Mouse (Mus musculus) heart, embryonic 15.5 days (tissue): ENCODE data around the gene Rps28. TPM values are rescaled to one million over a fixed set of nuclear protein-coding genes. Genes with fewer than 3 reads are reported as not detected.
A peak's percentile ranks its signal among the peaks of the same experiment; 100 is the strongest.
"Not testable (repeated sequence)": the region's sequence is repeated elsewhere in the genome, so short reads cannot be mapped to it uniquely, and the experiment has no call there.

Experiments
- ATAC-seq: fragments of 200-750 bp; cut with Nextera tagmentation; replicated peaks from 2 replicates; pipeline ENCODE4 v1.8.0; 2017; ENCODE audit warnings: low read depth, moderate TSS enrichment; ENCODE audit not compliant: insufficient number of reproducible peaks, insufficient read depth, low FRiP score
- H3K27ac ChIP-seq: fragments of 300-500 bp; sonication (generic); 2 replicates; pipeline ENCODE4 v1.5.1; 2015; ENCODE audit warnings: mild to moderate bottlenecking, inconsistent platforms
- H3K27me3 ChIP-seq: fragments of 300-500 bp; sonication (generic); 2 replicates; pipeline ENCODE4 v1.6.1; 2015; ENCODE audit warnings: inconsistent platforms
- H3K36me3 ChIP-seq: fragments of 300-500 bp; sonication (generic); 2 replicates; pipeline ENCODE4 v1.6.1; 2015; ENCODE audit warnings: mild to moderate bottlenecking, inconsistent platforms
- H3K4me1 ChIP-seq: fragments of 300-500 bp; sonication (generic); replicated peaks from 2 replicates; pipeline ENCODE4 v1.6.1; 2015; ENCODE audit warnings: inconsistent platforms
- H3K4me2 ChIP-seq: fragments of 300-500 bp; sonication (generic); 2 replicates; pipeline ENCODE4 v1.6.1; 2015; ENCODE audit warnings: inconsistent platforms, mild to moderate bottlenecking, moderate library complexity
- H3K4me3 ChIP-seq: fragments of 300-500 bp; sonication (generic); 2 replicates; pipeline ENCODE4 v1.5.1; 2015; ENCODE audit warnings: mild to moderate bottlenecking, inconsistent platforms
- H3K9ac ChIP-seq: fragments of 300-500 bp; sonication (generic); 2 replicates; pipeline ENCODE4 v1.6.1; 2015; ENCODE audit warnings: mild to moderate bottlenecking, inconsistent platforms
- H3K9me3 ChIP-seq: fragments of 300-500 bp; sonication (generic); replicated peaks from 2 replicates; pipeline ENCODE4 v1.6.1; 2016; ENCODE audit warnings: inconsistent platforms
- WGBS: fragments of 180-500 bp; shearing (Covaris S2); methylation state at CpG from one replicate; pipeline ENCODE4 v1.1.7; 2015; ENCODE audit warnings: mixed read lengths; 5-methylcytosine and 5-hydroxymethylcytosine counted together
- polyA plus RNA-seq: library from polyadenylated mRNA; unstranded; fragments of >200 nt; fragmentation: Nextera tagmentation; extraction: Ambion mirVana; gene quantifications from 2 replicates; pipeline ENCODE4 v1.2.1, GENCODE M21; 2015

The Rps28 gene
- polyA plus RNA-seq, 1 experiment from 2014 or later = 543 TPM

DNA sequence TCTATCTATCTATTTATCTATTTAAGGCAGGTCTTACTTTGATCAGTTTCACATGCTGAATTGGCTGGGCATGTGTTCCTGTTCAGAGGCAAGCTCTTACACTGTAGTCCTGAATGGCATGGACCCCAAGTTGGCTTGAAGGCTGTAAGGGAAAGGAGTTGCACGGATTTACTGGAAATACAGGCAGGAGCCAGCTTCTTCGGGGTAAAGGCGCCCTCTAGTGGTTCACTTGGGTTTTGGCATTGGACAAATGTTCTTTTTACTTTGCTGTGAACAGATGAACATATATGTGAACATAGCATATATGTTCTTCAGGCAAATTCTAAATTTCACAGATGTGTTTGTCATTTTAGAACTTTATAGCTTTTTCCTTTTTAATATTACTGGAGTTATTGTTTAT, 2.5 kb upstream of the Rps28 start:
- no peak overlapping the region for H3K4me2 ChIP-seq
- no peak overlapping the region for H3K27ac ChIP-seq
- H3K4me1 ChIP-seq = peaks cover 56% of the 10 kb centered on the region
- H3K9me3 ChIP-seq = no peaks in the 10 kb centered on the region
- H3K9ac ChIP-seq = no peak overlapping the region
- WGBS = under 1% methylated on average over 3 of the region's 3 CpGs
- no peaks in the 10 kb centered on the region for H3K27me3 ChIP-seq
- no peak overlapping the region for H3K4me3 ChIP-seq
- peaks cover 29% of the 10 kb centered on the region for H3K36me3 ChIP-seq
- ATAC-seq = no peak

DNA sequence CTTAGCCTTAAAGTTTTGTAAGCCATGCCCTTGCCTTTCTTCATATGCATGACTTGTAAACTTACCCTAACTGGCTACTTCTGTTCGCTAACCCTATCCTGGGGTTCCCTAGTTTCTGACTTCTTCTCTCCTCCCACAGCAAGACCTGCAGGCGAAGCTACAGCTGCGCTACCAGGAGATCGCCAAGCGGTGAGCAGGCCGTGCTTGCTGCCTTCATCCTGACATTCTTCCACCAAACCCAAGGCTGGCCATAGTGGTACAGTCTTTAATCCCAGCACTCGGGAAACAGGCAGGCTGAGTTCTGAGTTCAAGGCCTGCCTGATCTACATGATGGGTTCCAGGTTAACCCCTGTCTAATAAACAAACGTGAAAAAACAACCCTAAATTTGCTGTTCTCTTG, 1.1 kb upstream of the Rps28 start:
- 84% methylated on average over 8 of the region's 8 CpGs for WGBS
- H3K4me3 ChIP-seq = peak overlapping the region; percentile 79
- peaks cover 34% of the 10 kb centered on the region for H3K36me3 ChIP-seq
- H3K27me3 ChIP-seq = no peaks in the 10 kb centered on the region
- no peaks in the 10 kb centered on the region for H3K9me3 ChIP-seq
- no peak overlapping the region for H3K27ac ChIP-seq
- peak overlapping the region; percentile 72; the same call in 1 of the 2 replicates for H3K9ac ChIP-seq
- H3K4me2 ChIP-seq = peak overlapping the region; percentile 79
- ATAC-seq = no peak
- peaks cover 60% of the 10 kb centered on the region for H3K4me1 ChIP-seq

DNA sequence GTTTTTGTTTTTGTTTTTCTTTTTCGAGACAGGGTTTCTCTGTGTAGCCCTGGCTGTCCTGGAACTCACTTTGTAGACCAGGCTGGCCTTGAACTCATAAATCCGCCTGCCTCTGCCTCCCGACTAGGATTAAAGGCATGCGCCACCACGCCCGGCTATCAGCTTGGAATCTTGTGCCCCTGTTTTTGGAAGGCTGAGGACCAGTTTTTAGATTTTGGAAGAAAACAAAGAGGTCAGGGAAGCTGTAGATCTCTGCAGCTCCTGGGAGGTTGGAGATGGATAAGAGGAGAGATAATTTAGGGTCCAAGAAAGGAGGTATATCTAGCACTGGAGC, 602 bp upstream of the Rps28 start:
- not testable (repeated sequence) for ATAC-seq, H3K9me3 ChIP-seq, H3K27me3 ChIP-seq
- peak overlapping the region; percentile 79 for H3K4me2 ChIP-seq
- H3K4me1 ChIP-seq = peaks cover 60% of the 10 kb centered on the region
- H3K27ac ChIP-seq = peak overlapping the region; percentile 84
- H3K4me3 ChIP-seq = peak overlapping the region; percentile 79
- WGBS = 4% methylated on average over 6 of the region's 6 CpGs
- peak overlapping the region; percentile 72 for H3K9ac ChIP-seq
- H3K36me3 ChIP-seq = peaks cover 33% of the 10 kb centered on the region

DNA sequence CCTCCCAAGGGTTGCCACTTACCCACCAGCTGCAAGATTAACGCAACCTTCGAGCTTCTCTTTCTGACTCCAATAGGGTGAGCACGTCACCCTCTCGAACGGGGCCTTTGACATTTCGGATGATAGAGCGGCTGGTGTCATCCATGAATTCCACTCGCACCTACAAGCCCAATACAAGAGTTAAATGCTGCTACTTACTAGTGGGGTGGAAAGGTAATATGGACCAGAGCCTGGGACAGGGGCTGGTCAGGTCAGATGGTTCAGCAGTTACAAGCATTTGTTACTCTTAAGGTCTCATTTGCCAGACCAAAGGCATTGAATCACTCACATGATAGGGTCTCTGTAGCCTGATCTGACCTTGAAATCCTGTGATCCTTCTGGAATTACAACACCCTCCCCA, 1.2 kb downstream of the Rps28 start:
- peak overlapping the region; percentile 79 for H3K4me3 ChIP-seq
- not testable (repeated sequence) for ATAC-seq, H3K9me3 ChIP-seq, H3K27me3 ChIP-seq, H3K27ac ChIP-seq
- H3K9ac ChIP-seq = peak overlapping the region; percentile 81
- WGBS = 75% methylated on average over 8 of the region's 8 CpGs
- H3K4me1 ChIP-seq = peaks cover 50% of the 10 kb centered on the region
- peaks cover 31% of the 10 kb centered on the region for H3K36me3 ChIP-seq
- peak overlapping the region; percentile 79 for H3K4me2 ChIP-seq

DNA sequence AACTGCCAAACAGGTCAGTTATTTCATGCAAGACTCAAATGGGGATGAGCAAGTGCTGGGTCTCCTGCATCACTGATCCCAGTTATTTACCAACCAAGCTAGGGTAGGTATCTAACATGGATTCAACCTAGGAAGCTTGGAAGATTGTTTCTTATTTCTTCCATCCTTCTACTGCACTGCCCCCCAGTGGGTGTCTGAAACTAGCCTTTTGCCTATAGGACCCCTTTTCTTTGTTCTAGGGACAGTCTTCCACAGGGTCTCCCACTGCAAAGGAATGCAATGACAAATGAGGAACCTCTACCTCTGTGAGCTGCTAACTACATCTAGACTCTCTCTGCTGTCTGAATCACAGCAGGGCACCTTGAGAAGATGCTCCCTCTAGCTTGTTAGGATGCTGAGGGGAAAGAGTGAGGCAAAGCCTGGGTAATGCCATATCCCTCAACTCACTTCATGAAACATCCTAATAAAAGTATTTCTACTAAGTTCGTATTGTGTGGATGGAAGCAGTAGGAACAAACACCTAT, 1.9 kb downstream of the Rps28 start:
- Histone ChIP-seq H3K27me3 (no peaks in the 10 kb centered on the region), H3K27ac (no peak overlapping the region), H3K4me2 (0 out of 2 replicates have a peak overlapping the region, but pooled peaks have one; percentile 8), H3K4me3 (no peak overlapping the region), H3K9ac (no peak overlapping the region), H3K9me3 (no peaks in the 10 kb centered on the region), H3K4me1 (peaks cover 50% of the 10 kb centered on the region), H3K36me3 (peaks cover 31% of the 10 kb centered on the region)
- WGBS = 54% methylated on average over 1 of the region's 1 CpGs
- ATAC-seq = no peak

DNA sequence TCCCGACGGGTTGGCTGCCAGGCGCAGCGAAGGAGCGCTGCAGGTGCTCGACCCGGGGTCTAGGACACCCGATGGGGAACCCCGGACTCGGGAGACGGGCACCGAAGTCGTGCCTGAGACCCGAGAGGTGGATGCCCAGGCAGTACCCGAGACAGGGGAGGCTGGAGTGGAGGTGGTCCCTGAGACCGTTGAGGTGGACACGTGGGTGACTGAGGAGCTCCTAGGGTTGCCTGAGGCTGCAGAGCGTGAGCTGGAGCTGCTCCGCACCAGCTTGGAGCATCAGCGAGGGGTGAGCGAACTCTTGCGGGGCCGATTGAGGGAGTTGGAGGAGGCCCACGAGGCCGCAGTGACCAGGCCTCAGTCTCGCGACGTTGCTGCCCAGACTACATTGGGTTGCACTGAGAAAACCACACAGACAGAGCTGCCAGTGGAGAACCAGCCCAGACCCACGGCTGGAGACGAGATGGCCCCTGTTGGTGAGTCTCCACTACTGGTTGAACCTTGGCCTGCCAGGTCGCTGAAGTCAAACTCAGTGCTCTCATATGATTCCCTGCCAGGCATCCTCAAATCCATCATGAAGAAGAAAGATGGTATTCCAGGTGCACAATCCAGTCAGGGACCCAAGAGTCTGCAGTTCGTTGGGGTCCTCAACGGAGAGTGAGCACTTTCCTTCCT, 6.3 kb downstream of the Rps28 start:
- Histone ChIP-seq H3K4me3 (peak overlapping the region; percentile 62), H3K9me3 (no peaks in the 10 kb centered on the region), H3K27me3 (peaks cover 10% of the 10 kb centered on the region; the same call in 1 of the 2 replicates), H3K4me1 (peaks cover 39% of the 10 kb centered on the region), H3K36me3 (peaks cover 31% of the 10 kb centered on the region), H3K27ac (peak overlapping the region; percentile 82), H3K9ac (peak overlapping the region; percentile 69), H3K4me2 (peak overlapping the region; percentile 95)
- ATAC-seq = peak; percentile 5; the same call in 1 of the 2 replicates
- WGBS = 22% methylated on average over 33 of the region's 33 CpGs

DNA sequence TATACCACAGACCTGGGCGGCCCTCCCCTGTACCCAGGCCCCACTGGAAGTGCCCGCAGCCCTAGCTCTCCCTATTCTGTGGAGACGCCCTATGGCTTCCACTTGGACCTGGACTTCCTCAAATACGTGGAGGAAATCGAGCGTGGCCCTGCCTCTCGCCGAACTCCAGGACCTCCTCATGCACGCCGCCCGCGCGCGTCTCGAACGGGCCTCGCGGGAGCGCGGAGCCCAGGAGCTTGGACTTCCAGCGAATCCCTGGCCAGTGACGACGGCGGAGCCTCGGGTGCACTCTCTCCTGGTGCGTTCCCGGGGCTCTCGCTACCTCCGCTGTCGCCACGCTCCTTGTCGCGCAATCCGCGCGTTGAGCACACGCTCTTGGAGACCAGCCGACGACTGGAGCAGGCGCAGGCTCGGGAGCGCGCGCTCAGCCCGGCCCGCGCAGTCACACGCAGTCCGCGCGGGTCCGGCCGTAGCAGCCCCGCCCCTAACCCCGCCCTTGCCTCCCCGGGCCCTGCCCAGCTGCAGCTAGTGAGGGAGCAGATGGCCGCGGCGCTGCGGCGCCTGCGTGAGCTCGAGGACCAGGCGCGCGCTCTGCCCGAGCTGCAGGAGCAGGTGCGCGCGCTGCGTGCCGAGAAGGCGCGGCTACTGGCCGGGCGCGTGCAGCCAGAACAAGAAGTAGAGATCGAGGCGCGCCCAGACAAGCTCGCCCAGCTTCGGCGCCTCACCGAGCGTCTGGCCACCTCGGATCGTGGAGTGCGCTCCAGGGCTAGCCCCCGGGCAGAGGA, 7.0 kb downstream of the Rps28 start:
- H3K27me3 ChIP-seq = peaks cover 10% of the 10 kb centered on the region; the same call in 1 of the 2 replicates
- ATAC-seq = peak; percentile 97
- H3K9me3 ChIP-seq = no peaks in the 10 kb centered on the region
- 1% methylated on average over 89 of the region's 89 CpGs for WGBS
- peak overlapping the region; percentile 82 for H3K27ac ChIP-seq
- H3K9ac ChIP-seq = peak overlapping the region; percentile 69
- peak overlapping the region; percentile 95 for H3K4me2 ChIP-seq
- H3K36me3 ChIP-seq = peaks cover 26% of the 10 kb centered on the region
- peaks cover 34% of the 10 kb centered on the region for H3K4me1 ChIP-seq
- H3K4me3 ChIP-seq = peak overlapping the region; percentile 62

DNA sequence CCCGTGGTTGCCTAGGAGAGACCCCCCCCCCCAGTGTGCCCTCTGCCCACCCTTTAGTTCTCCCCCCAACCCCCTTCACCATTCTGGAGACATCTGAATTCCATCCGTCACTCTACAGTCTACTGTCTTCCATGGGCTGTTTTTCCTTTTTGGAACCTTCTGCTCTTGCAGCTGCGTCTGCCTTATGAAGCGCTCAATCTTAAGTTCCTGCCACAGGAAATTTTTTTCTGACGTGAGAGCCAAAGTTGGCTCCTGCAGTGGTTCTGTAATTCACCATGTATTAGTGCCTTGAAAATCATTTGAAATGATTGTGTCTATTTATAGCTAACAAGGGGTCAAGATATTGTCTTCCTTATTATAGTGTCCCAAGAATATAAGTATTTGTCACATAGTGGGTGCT, 7.8 kb downstream of the Rps28 start:
- H3K27me3 ChIP-seq = peaks cover 10% of the 10 kb centered on the region; the same call in 1 of the 2 replicates

DNA sequence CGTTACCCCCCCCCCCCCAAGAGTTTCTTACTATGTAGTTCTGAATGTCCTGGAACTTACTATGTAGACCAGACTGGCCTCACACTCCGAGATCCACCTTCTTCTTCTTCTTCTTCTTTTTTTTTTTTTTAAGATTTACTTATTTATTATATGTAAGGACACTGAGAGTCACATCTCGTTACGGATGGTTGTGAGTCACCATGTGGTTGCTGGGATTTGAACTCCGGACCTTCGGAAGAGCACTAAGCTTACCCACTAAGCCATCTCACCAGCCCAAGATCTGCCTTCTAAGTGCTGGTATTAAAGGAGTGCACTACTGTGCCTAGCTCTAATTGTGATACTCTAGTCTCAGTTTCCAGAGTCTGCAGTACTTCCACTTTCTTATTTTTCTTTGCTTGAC, 9.0 kb downstream of the Rps28 start:
- Histone ChIP-seq H3K9ac (no peak overlapping the region), H3K9me3 (no peaks in the 10 kb centered on the region), H3K4me1 (peaks cover 42% of the 10 kb centered on the region), H3K4me2 (no peak overlapping the region), H3K27me3 (peaks cover 10% of the 10 kb centered on the region; the same call in 1 of the 2 replicates), H3K27ac (no peak overlapping the region), H3K36me3 (peaks cover 7% of the 10 kb centered on the region; the same call in 1 of the 2 replicates), H3K4me3 (no peak overlapping the region)
- no peak for ATAC-seq
- WGBS = 84% methylated on average over 6 of the region's 6 CpGs

More for the DNA sequence above, 7.8 kb downstream of the Rps28 start:
- WGBS = 65% methylated on average over 5 of the region's 5 CpGs
- H3K4me3 ChIP-seq = peak overlapping the region; percentile 62
- ATAC-seq = no peak
- H3K4me2 ChIP-seq = peak overlapping the region; percentile 95
- H3K36me3 ChIP-seq = peaks cover 19% of the 10 kb centered on the region
- H3K9me3 ChIP-seq = no peaks in the 10 kb centered on the region
- no peak overlapping the region; the same call in 1 of the 2 replicates for H3K9ac ChIP-seq
- peaks cover 35% of the 10 kb centered on the region for H3K4me1 ChIP-seq
- H3K27ac ChIP-seq = peak overlapping the region; percentile 82; the same call in 1 of the 2 replicates

DNA sequence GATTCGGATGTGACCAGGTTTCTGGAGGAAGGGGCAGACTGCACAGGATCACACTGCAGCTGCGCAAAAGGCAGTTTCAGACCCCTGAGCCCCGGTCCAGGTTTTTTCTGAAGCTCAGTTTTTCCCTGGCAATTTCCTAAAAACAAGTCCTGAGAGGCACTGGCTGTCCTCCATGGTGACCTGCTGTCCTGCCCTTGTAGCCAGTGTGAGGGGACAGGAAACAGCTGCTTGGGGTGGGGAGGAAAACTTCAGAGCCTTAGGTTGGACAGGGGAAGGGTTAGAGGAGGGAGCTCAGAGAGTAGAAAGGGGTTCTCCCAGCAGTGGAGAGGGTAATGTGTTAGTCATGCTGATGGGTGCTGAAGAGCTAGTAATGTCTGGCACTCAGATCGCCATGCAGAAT, 11.4 kb downstream of the Rps28 start:
- peak overlapping the region; percentile 38 for H3K27ac ChIP-seq
- H3K9me3 ChIP-seq = no peaks in the 10 kb centered on the region
- H3K9ac ChIP-seq = no peak overlapping the region
- WGBS = 47% methylated on average over 4 of the region's 4 CpGs
- H3K27me3 ChIP-seq = peaks cover 22% of the 10 kb centered on the region
- H3K4me3 ChIP-seq = peak overlapping the region; percentile 15; the same call in 1 of the 2 replicates
- ATAC-seq = no peak
- H3K4me2 ChIP-seq = peak overlapping the region; percentile 80
- H3K4me1 ChIP-seq = peaks cover 37% of the 10 kb centered on the region
- no peaks in the 10 kb centered on the region for H3K36me3 ChIP-seq

DNA sequence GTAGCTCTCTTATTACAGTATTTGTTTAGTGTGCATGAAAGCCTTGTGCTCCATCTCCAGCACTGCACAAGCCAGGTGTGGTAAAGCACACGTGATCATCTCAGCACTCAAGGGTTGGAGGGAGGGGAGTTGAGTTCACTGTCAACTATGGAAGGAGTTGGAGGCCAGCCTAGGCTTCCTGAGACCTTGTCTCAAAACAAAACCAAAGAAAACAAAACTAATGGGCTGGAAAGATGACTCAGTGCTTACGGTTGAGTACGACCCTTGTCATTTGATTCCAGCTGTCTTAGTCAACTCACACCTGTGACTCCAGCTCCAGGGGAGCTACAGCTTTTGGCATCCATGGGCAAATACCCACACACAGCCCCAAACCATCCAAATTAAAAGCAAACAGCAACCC, 11.9 kb downstream of the Rps28 start:
- H3K4me3 ChIP-seq = peak overlapping the region; percentile 15; the same call in 1 of the 2 replicates
- no peak for ATAC-seq

More for the DNA sequence above, 11.9 kb downstream of the Rps28 start:
- Histone ChIP-seq H3K9ac (no peak overlapping the region), H3K4me2 (peak overlapping the region; percentile 80), H3K4me1 (peaks cover 33% of the 10 kb centered on the region), H3K27me3 (peaks cover 22% of the 10 kb centered on the region), H3K36me3 (no peaks in the 10 kb centered on the region), H3K9me3 (no peaks in the 10 kb centered on the region), H3K27ac (peak overlapping the region; percentile 38)
- 44% methylated on average over 3 of the region's 3 CpGs for WGBS
